Mouse (Mus musculus): ENCODE results near the gene Metap1.

GRCm38 (mm10) chr3:138519218-138519617 is 29.9 kb upstream of the Metap1 start:
- no peak for TF ChIP-seq GATA1 (IDR thresholded peaks at IDR 0.05; ENCODE audit: low read length)
- no peak for TF ChIP-seq TAL1 (IDR thresholded peaks at IDR 0.05; ENCODE audit: low read length)

All from erythroblast, embryonic 14.5 days (primary cell).